Mouse (Mus musculus): ENCODE results near the gene Lrrtm3. TPM values are rescaled to one million over a fixed set of nuclear protein-coding genes. Genes with fewer than 3 reads are reported as not detected.
A peak's percentile ranks its signal among the peaks of the same experiment; 100 is the strongest.

The Lrrtm3 gene
- polyA plus RNA-seq, 1 experiment = 73.6 TPM

DNA sequence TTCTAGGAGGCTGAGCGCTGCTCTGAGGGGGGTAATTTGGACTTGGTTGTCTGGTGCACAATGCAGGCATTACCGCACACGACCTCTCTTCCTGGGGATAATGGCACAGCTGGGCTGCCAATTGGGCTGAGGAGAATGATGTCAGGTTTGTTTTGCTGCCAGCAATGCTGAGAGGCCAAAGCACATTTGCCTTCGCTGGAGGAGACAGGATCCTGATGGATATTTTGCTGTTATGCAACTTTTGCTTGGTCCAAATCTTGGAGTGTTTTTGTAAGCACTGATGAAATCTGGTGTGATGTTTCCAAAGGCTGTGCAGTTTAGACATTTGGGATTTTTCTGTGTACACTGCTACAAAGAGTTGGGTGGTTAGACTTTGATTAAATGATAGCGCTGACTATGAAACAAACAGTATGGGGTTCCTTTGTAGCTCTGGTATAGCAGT is 209.6 kb downstream of the Lrrtm3 start:
- DNase-seq = peak; percentile 72 to 85
- H3K4me1 ChIP-seq (ENCODE audit: control insufficient read depth, insufficient read depth, low read length) = no peaks in the 10 kb centered on the region; the same call in 1 of the 2 replicates
- H3K4me3 ChIP-seq (replicated peaks; ENCODE audit: insufficient read depth, low read depth, low read length) = no peak overlapping the region
- 34% methylated on average over 5 of the region's 5 CpGs for WGBS
- H3K27ac ChIP-seq (ENCODE audit: insufficient read depth, low read length) = no peak overlapping the region
- TF ChIP-seq CTCF (IDR thresholded peaks at IDR 0.05; ENCODE audit: borderline replicate concordance, insufficient read depth, low read depth, low read length) (no peak), POLR2A (IDR thresholded peaks at IDR 0.05; ENCODE audit: borderline replicate concordance, insufficient read depth, low read length) (no peak)
- H3K27me3 ChIP-seq (ENCODE audit: control insufficient read depth, insufficient read depth, low read length) = no peaks in the 10 kb centered on the region

Other genes with a start within 250 kb of the Lrrtm3 start
- 6.3 and 6.6 TPM in 2 replicates for gene Gm10118, start 162.8 kb downstream of the Lrrtm3 start, polyA plus RNA-seq (2012; rRNA removed)